Comparison of ENCODE assay signal across 18 mouse cellular contexts in genomic region chr1:74814931-74815647, GRCm38 (mm10). TPM values are rescaled to one million over a fixed set of nuclear protein-coding genes. Genes with fewer than 3 reads are reported as not detected.
DNase-seq lines count a peak whose midpoint lies in the region; ATAC-seq and TF ChIP-seq lines count a peak whose summit lies in the region.
"Had no signal": no experiment of that assay in that cellular context is flagged by ENCODE, and none has a peak within 500 bp of the region (broad histone marks: within the 10 kb centered on the region; RNA-seq: fewer than 3 reads in every experiment).

No protein-coding gene starts in this region.

- H3K9me3 ChIP-seq in MEL (replicated peaks; ENCODE audit: insufficient read depth, low read length) = no peaks in the 10 kb centered on the region
- H3K9me3 ChIP-seq: embryonic facial prominence, embryonic 15.5 days; forebrain, embryonic 12.5 days; hindbrain, embryonic 13.5 days; kidney, embryonic 15.5 days; limb, embryonic 13.5 days; neural tube, embryonic 13.5 days had no signal

- peaks cover 0 to 7% of the 10 kb centered on the region in 2 experiments; a peak in 2 of 4 replicates for H3K4me1 ChIP-seq in MEL (ENCODE audit: control insufficient read depth in 1 of 2, insufficient read depth in 2 of 2, low read length in 2 of 2)

- no peak overlapping the region for H3K4me3 ChIP-seq in left cerebral cortex, adult 2 months
- no peak overlapping the region for H3K4me3 ChIP-seq in MEL (ENCODE audit: control insufficient read depth in 1 of 2, insufficient read depth in 1 of 2, low read depth in 2 of 2, low read length in 2 of 2)
- H3K4me3 ChIP-seq: embryonic facial prominence, embryonic 15.5 days; forebrain, embryonic 12.5 days; hindbrain, embryonic 13.5 days; kidney, embryonic 15.5 days; limb, embryonic 13.5 days; neural tube, embryonic 13.5 days had no signal

- no peak for TF ChIP-seq EP300 in MEL (IDR thresholded peaks at IDR 0.05; ENCODE audit: low read depth in 1 of 2, low read length in 2 of 2)

- peaks cover 0 to 1% of the 10 kb centered on the region in 2 experiments; a peak in 1 of 4 replicates for H3K27me3 ChIP-seq in MEL (ENCODE audit: control insufficient read depth in 1 of 2, insufficient read depth in 2 of 2, low read length in 2 of 2)
- H3K27me3 ChIP-seq: embryonic facial prominence, embryonic 15.5 days had no signal

- no peak for ATAC-seq in CD4-positive, CD25-positive, alpha-beta regulatory T cell, adult 4 months
- ATAC-seq: liver, postnatal 0 days had no signal

- peaks cover 0 to 12% of the 10 kb centered on the region in 2 experiments; a peak in 2 of 4 replicates for H3K36me3 ChIP-seq in MEL (ENCODE audit: control insufficient read depth in 1 of 2, insufficient read depth in 2 of 2, low read length in 2 of 2)
- H3K36me3 ChIP-seq: embryonic facial prominence, embryonic 15.5 days; forebrain, embryonic 12.5 days; hindbrain, embryonic 13.5 days; kidney, embryonic 15.5 days; limb, embryonic 13.5 days; neural tube, embryonic 13.5 days had no signal

- peak; percentile 39 for DNase-seq in CD4-positive, CD25-positive, alpha-beta regulatory T cell, adult 2 months (ENCODE audit: low read depth, low spot score)
- DNase-seq in left cerebral cortex, adult 2 months (ENCODE audit: extremely low spot score in 1 of 2, low spot score in 2 of 2) = no peak
- no peak for DNase-seq in left cerebral cortex, postnatal 4 days
- peak; percentile 27 for DNase-seq in MEL (ENCODE audit: low read depth, low spot score)
- DNase-seq in naive thymus-derived CD4-positive, alpha-beta T cell, adult 2 months (ENCODE audit: low read depth) = peak; percentile 19
- DNase-seq in testis, postnatal 14 days (ENCODE audit: low spot score) = no peak
- DNase-seq in kidney, adult 11 months = no peak
- DNase-seq: cerebellum, adult 8-10 months; liver, postnatal 0 days; right cerebral cortex, postnatal 4 days had no signal

- peaks cover 5% of the 10 kb centered on the region; the same call in 1 of the 2 replicates for H3K79me2 ChIP-seq in MEL (ENCODE audit: control insufficient read depth, insufficient read depth, low read length, poor library complexity)

- TF ChIP-seq RAD21 in MEL (IDR thresholded peaks at IDR 0.05; ENCODE audit: low read depth, low read length) = peak; percentile 29

- TF ChIP-seq CTCF in left cerebral cortex, adult 2 months (IDR thresholded peaks at IDR 0.05) = peak; percentile 30
- TF ChIP-seq CTCF in MEL (IDR thresholded peaks at IDR 0.05 in 2 of 3, conservative IDR thresholded peaks at IDR 0.05 in 1 of 3; ENCODE audit: control insufficient read depth in 1 of 3, insufficient read depth in 1 of 3, low read depth in 2 of 3, low read length in 3 of 3, poor library complexity in 1 of 3, severe bottlenecking in 1 of 3) = peak; percentile 20 to 47 (median 36); a peak in 5 of 6 replicates

- TF ChIP-seq POLR2A in MEL (IDR thresholded peaks at IDR 0.05; ENCODE audit: control insufficient read depth in 1 of 2, insufficient read depth in 1 of 2, low read depth in 1 of 2, low read length in 2 of 2, poor library complexity in 1 of 2) = no peak

- no peak overlapping the region for H3K27ac ChIP-seq in left cerebral cortex, adult 2 months
- H3K27ac ChIP-seq in MEL (ENCODE audit: control insufficient read depth, low read depth, low read length) = no peak overlapping the region
- H3K27ac ChIP-seq: embryonic facial prominence, embryonic 15.5 days; forebrain, embryonic 12.5 days; hindbrain, embryonic 13.5 days; kidney, embryonic 15.5 days; limb, embryonic 13.5 days; neural tube, embryonic 13.5 days had no signal

- intact Hi-C loops in left cerebral cortex, adult 2 months (cut with DNase I) = no loop called here
- intact Hi-C loops in left cerebral cortex, postnatal 4 days (cut with DNase I) = no loop called here

- no peak overlapping the region for H3K9ac ChIP-seq in MEL (ENCODE audit: control insufficient read depth, low read depth, low read length, poor library complexity, severe bottlenecking)
- H3K9ac ChIP-seq: embryonic facial prominence, embryonic 15.5 days; forebrain, embryonic 12.5 days; hindbrain, embryonic 13.5 days; kidney, embryonic 15.5 days; limb, embryonic 13.5 days; liver, postnatal 0 days; neural tube, embryonic 13.5 days had no signal

TF ChIP-seq in MEL, 35 proteins besides CTCF, POLR2A, EP300 and RAD21:
- no peak for TF ChIP-seq HCFC1 (IDR thresholded peaks at IDR 0.05; ENCODE audit: low read depth, low read length)
- TF ChIP-seq POLR2AphosphoS2 (IDR thresholded peaks at IDR 0.05; ENCODE audit: low read length) = no peak
- TF ChIP-seq MXI1 (IDR thresholded peaks at IDR 0.05; ENCODE audit: low read depth, low read length) = no peak
- TF ChIP-seq ZNF384 (IDR thresholded peaks at IDR 0.05; ENCODE audit: low read depth, low read length) = no peak
- no peak for TF ChIP-seq ZKSCAN1 (IDR thresholded peaks at IDR 0.05; ENCODE audit: low read depth, low read length)
- TF ChIP-seq ZC3H11A (IDR thresholded peaks at IDR 0.05; ENCODE audit: low read depth, low read length) = no peak
- TF ChIP-seq ZMIZ1 (IDR thresholded peaks at IDR 0.05; ENCODE audit: low read depth, low read length) = no peak
- TF ChIP-seq MAFK (IDR thresholded peaks at IDR 0.05; ENCODE audit: borderline replicate concordance, low read depth, low read length) = no peak
- no peak for TF ChIP-seq CHD2 (IDR thresholded peaks at IDR 0.05; ENCODE audit: low read length)
- no peak for TF ChIP-seq USF1 (IDR thresholded peaks at IDR 0.05; ENCODE audit: low read depth, low read length)
- TF ChIP-seq NRF1 (IDR thresholded peaks at IDR 0.05; ENCODE audit: insufficient read depth, low read depth, low read length, poor library complexity, severe bottlenecking) = no peak
- no peak for TF ChIP-seq KAT2A (conservative IDR thresholded peaks at IDR 0.05; ENCODE audit: low read depth, low read length)
- no peak for TF ChIP-seq TAL1 (IDR thresholded peaks at IDR 0.05; ENCODE audit: low read length)
- TF ChIP-seq TBP (IDR thresholded peaks at IDR 0.05; ENCODE audit: low read depth, low read length) = no peak
- TF ChIP-seq MAZ (IDR thresholded peaks at IDR 0.05; ENCODE audit: low read depth, low read length) = no peak
- TF ChIP-seq NELFE (IDR thresholded peaks at IDR 0.05; ENCODE audit: low read depth, low read length) = no peak
- TF ChIP-seq MYC (IDR thresholded peaks at IDR 0.05; ENCODE audit: low read depth, low read length) = no peak

RNA-seq across cellular contexts. Expression of gene Wnt10a, which starts 23.8 kb away (rescaled TPM):
- polyA plus RNA-seq in CD4-positive, CD25-positive, alpha-beta regulatory T cell, adult 4 months (2017; shearing (Covaris generic)) = under 1 TPM; 0.13 to 0.48 TPM
- total RNA-seq in left cerebral cortex, adult 2 months (2021) = 10 to 100 TPM; 15.0 to 18.2 TPM
- total RNA-seq in left cerebral cortex, postnatal 4 days (2021) = under 1 TPM in 1 of 2 experiments, not detected in 1; 0.38 TPM
- total RNA-seq in MEL (2012; rRNA removed) = not detected in 2 replicates
- polyA plus RNA-seq in MEL (2012; ENCODE audit: insufficient read depth in 1 of 2, insufficient read length in 2 of 2, low read depth in 1 of 2, low replicate concordance in 2 of 2, missing spikeins in 1 of 2) = not detected
- polyA plus RNA-seq: heart, embryonic 14.5 days had no signal

RNA-seq across cellular contexts. Expression of gene Cdk5r2, which starts 39.6 kb away (rescaled TPM):
- not detected for polyA plus RNA-seq in CD4-positive, CD25-positive, alpha-beta regulatory T cell, adult 4 months (2017; shearing (Covaris generic))
- total RNA-seq in left cerebral cortex, adult 2 months (2021) = 100 to 1,000 TPM; 365 to 389 TPM
- 100 to 1,000 TPM; 227 to 230 TPM for total RNA-seq in left cerebral cortex, postnatal 4 days (2021)
- total RNA-seq in MEL (2012; rRNA removed) = not detected in 2 replicates
- polyA plus RNA-seq in MEL (2012; ENCODE audit: insufficient read depth in 1 of 2, insufficient read length in 2 of 2, low read depth in 1 of 2, low replicate concordance in 2 of 2, missing spikeins in 1 of 2) = not detected
- polyA plus RNA-seq: liver, postnatal 0 days had no signal

RNA-seq across cellular contexts. Expression of gene Wnt6, which starts 43.4 kb away (rescaled TPM):
- not detected for polyA plus RNA-seq in CD4-positive, CD25-positive, alpha-beta regulatory T cell, adult 4 months (2017; shearing (Covaris generic))
- total RNA-seq in left cerebral cortex, adult 2 months (2021) = 1 to 10 TPM; 2.1 to 4.7 TPM
- 1 to 10 TPM; 3.5 to 5.1 TPM for total RNA-seq in left cerebral cortex, postnatal 4 days (2021)
- total RNA-seq in MEL (2012; rRNA removed) = 0.20 TPM in 1 of 2 replicates, not detected in the other
- not detected for polyA plus RNA-seq in MEL (2012; ENCODE audit: insufficient read depth in 1 of 2, insufficient read length in 2 of 2, low read depth in 1 of 2, low replicate concordance in 2 of 2, missing spikeins in 1 of 2)

Comparison
In these comparisons a context has a peak if more than half of its experiments do, and no peak if none do; other contexts are left out.
1. RNA of gene Wnt10a, which starts 23.8 kb away (total RNA-seq): 15.0 to 18.2 TPM in left cerebral cortex, adult 2 months; 0.38 TPM in left cerebral cortex, postnatal 4 days and not detected in MEL; every median in the first group is over 10 times any median in the second.
2. DNase-seq: peak in CD4-positive, CD25-positive, alpha-beta regulatory T cell, adult 2 months (single experiment), MEL (single experiment) and naive thymus-derived CD4-positive, alpha-beta T cell, adult 2 months (single experiment); none in left cerebral cortex, adult 2 months (0 of 2), left cerebral cortex, postnatal 4 days (single experiment), testis, postnatal 14 days (single experiment) and kidney, adult 11 months (single experiment).
3. RNA of gene Cdk5r2, which starts 39.6 kb away (total RNA-seq): 365 to 389 TPM in left cerebral cortex, adult 2 months and 227 to 230 TPM in left cerebral cortex, postnatal 4 days; not detected in MEL; every median in the first group is over 100 times any median in the second.